Mouse (Mus musculus) ovary, adult 18-20 months (tissue): ENCODE data around the gene Gas6.

ENCODE experiments used
- DNase-seq: peaks from one replicate; pipeline ENCODE4 v3.0.0; 2022; ENCODE audit warnings: low spot score, mixed read lengths

The Gas6 gene

GRCm38 (mm10) chr8:13493858-13494631 lies at the start of gene Gas6:
Gas6 (minus strand) TSS chr8:13494490.
- DNase-seq, result peak; percentile 69

- DNase-seq, result no peak
Measured at GRCm38 (mm10) chr8:13541526-13541925, 47.2 kb upstream of the Gas6 start.

- no peak for DNase-seq
Measured at GRCm38 (mm10) chr8:13540122-13540521, 45.8 kb upstream of the Gas6 start.

- DNase-seq, result peak; percentile 61
Measured at GRCm38 (mm10) chr8:13538821-13539220, 44.5 kb upstream of the Gas6 start.

- no peak for DNase-seq
Measured at GRCm38 (mm10) chr8:13537102-13537501, 42.8 kb upstream of the Gas6 start.

- no peak for DNase-seq
Measured at GRCm38 (mm10) chr8:13533123-13533522, 38.8 kb upstream of the Gas6 start.

GRCm38 (mm10) chr8:13531602-13532171 lies 37.4 kb upstream of the Gas6 start:
- no peak for DNase-seq

GRCm38 (mm10) chr8:13530941-13531340 lies 36.7 kb upstream of the Gas6 start:
- DNase-seq, result peak; percentile 77

GRCm38 (mm10) chr8:13530401-13530800 lies 36.1 kb upstream of the Gas6 start:
- DNase-seq, result no peak

- peak; percentile 84 for DNase-seq
Measured at GRCm38 (mm10) chr8:13529891-13530316, 35.6 kb upstream of the Gas6 start.

GRCm38 (mm10) chr8:13529011-13529840 lies 34.9 kb upstream of the Gas6 start:
- DNase-seq, result no peak

GRCm38 (mm10) chr8:13521392-13521791 lies 27.1 kb upstream of the Gas6 start:
- no peak for DNase-seq

GRCm38 (mm10) chr8:13520349-13520748 lies 26.1 kb upstream of the Gas6 start:
- no peak for DNase-seq

GRCm38 (mm10) chr8:13519503-13519902 lies 25.2 kb upstream of the Gas6 start:
- DNase-seq, result no peak

- DNase-seq, result no peak
Measured at GRCm38 (mm10) chr8:13517284-13517781, 23.0 kb upstream of the Gas6 start.

- DNase-seq, result no peak
Measured at GRCm38 (mm10) chr8:13516728-13517127, 22.4 kb upstream of the Gas6 start.

GRCm38 (mm10) chr8:13516011-13516442 lies 21.7 kb upstream of the Gas6 start:
- DNase-seq, result peak; percentile 79

GRCm38 (mm10) chr8:13513556-13514370 lies 19.5 kb upstream of the Gas6 start:
- no peak for DNase-seq

GRCm38 (mm10) chr8:13512677-13513076 lies 18.4 kb upstream of the Gas6 start:
- no peak for DNase-seq

GRCm38 (mm10) chr8:13512016-13512415 lies 17.7 kb upstream of the Gas6 start:
- DNase-seq, result no peak

- no peak for DNase-seq
Measured at GRCm38 (mm10) chr8:13507284-13507937, 13.1 kb upstream of the Gas6 start.
